Mouse (Mus musculus) neural tube, embryonic 15.5 days (tissue): ENCODE measurements around the gene Abracl. TPM values are rescaled to one million over a fixed set of nuclear protein-coding genes. Genes with fewer than 3 reads are reported as not detected.

Experiments used
- ATAC-seq: fragments of 200-750 bp; cut with Nextera tagmentation; 2 replicates; pipeline ENCODE4 v1.8.0; 2017; ENCODE audit warnings: mild to moderate bottlenecking, moderate TSS enrichment, moderate library complexity; ENCODE audit not compliant: low FRiP score
- H3K27ac ChIP-seq: fragments of 300-500 bp; sonication (generic); replicated peaks from 2 replicates; pipeline ENCODE4 v1.5.1; 2015; ENCODE audit warnings: mild to moderate bottlenecking, inconsistent platforms
- H3K27me3 ChIP-seq: fragments of 300-500 bp; sonication (generic); replicated peaks from 2 replicates; pipeline ENCODE4 v1.6.1; 2015; ENCODE audit warnings: inconsistent platforms
- H3K36me3 ChIP-seq: fragments of 300-500 bp; sonication (generic); 2 replicates; pipeline ENCODE4 v1.6.1; 2015; ENCODE audit warnings: inconsistent platforms
- H3K4me1 ChIP-seq: fragments of 300-500 bp; sonication (generic); 2 replicates; pipeline ENCODE4 v1.6.1; 2015; ENCODE audit warnings: inconsistent platforms
- H3K4me2 ChIP-seq: fragments of 300-500 bp; sonication (generic); 2 replicates; pipeline ENCODE4 v1.6.1; 2015; ENCODE audit warnings: inconsistent platforms, mild to moderate bottlenecking, moderate library complexity
- H3K4me3 ChIP-seq: fragments of 300-500 bp; sonication (generic); replicated peaks from 2 replicates; pipeline ENCODE4 v1.5.1; 2015; ENCODE audit warnings: mild to moderate bottlenecking, inconsistent platforms
- H3K9ac ChIP-seq: fragments of 300-500 bp; sonication (generic); replicated peaks from 2 replicates; pipeline ENCODE4 v1.6.1; 2015; ENCODE audit warnings: mild to moderate bottlenecking, inconsistent platforms
- H3K9me3 ChIP-seq: fragments of 300-500 bp; sonication (generic); replicated peaks from 2 replicates; pipeline ENCODE4 v1.6.1; 2016; ENCODE audit warnings: inconsistent platforms
- WGBS: fragments of 180-500 bp; shearing (Covaris S2); methylation state at CpG from one replicate; pipeline ENCODE4 v1.1.7; 2015; ENCODE audit warnings: mixed read lengths; 5-methylcytosine and 5-hydroxymethylcytosine counted together
- polyA plus RNA-seq: library from polyadenylated mRNA; unstranded; fragments of >200 nt; fragmentation: Nextera tagmentation; extraction: Ambion mirVana; gene quantifications from 2 replicates; pipeline ENCODE4 v1.2.1, GENCODE M21; 2015

Abracl gene
- polyA plus RNA-seq, 1 experiment from 2014 or later: 56.5 TPM

GRCm38 (mm10) chr10:17987823-17988423 is 35.2 kb downstream of the Abracl start:
- no peaks in the 10 kb centered on the region for H3K9me3 ChIP-seq
- no peak for ATAC-seq
- H3K27ac ChIP-seq: no peak overlapping the region
- no peak overlapping the region for H3K4me3 ChIP-seq
- H3K27me3 ChIP-seq: no peaks in the 10 kb centered on the region
- no peak overlapping the region for H3K9ac ChIP-seq
- no peak overlapping the region for H3K4me2 ChIP-seq
- whole genome bisulfite sequencing: 84% methylated on average over 8 of the region's 8 CpGs
- no peaks in the 10 kb centered on the region for H3K36me3 ChIP-seq
- H3K4me1 ChIP-seq: no peaks in the 10 kb centered on the region

- H3K4me1 ChIP-seq: no peaks in the 10 kb centered on the region
- no peak overlapping the region for H3K27ac ChIP-seq
- H3K9ac ChIP-seq: no peak overlapping the region
- no peak overlapping the region for H3K4me3 ChIP-seq
- H3K27me3 ChIP-seq: no peaks in the 10 kb centered on the region
- WGBS: 79% methylated on average over 2 of the region's 2 CpGs
- ATAC-seq: no peak
- no peaks in the 10 kb centered on the region for H3K9me3 ChIP-seq
- H3K36me3 ChIP-seq: no peaks in the 10 kb centered on the region
- H3K4me2 ChIP-seq: no peak overlapping the region
Measured at GRCm38 (mm10) chr10:17983313-17983712, 39.8 kb downstream of the Abracl start.

DNA sequence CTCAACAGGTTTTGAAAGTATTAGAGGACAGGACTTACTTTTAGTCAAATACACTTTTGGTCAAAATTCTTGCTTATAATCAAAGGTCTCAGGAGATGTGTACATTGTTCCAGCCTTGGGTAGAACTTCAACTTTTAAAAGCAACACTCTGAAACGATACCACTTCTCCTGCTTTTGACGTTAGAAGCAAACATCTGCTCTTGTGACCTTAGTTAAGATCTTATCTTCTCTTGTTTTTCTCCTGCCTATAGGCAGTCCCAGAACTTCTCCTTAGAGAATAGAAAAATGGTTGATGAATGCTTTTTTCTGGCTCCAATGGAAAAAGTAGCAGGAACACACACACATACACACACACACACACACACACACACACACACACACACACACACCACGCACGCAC is 57.0 kb downstream of the Abracl start:
- Histone ChIP-seq H3K4me3 (no peak overlapping the region), H3K9ac (no peak overlapping the region), H3K9me3 (no peaks in the 10 kb centered on the region), H3K4me1 (no peaks in the 10 kb centered on the region), H3K27ac (no peak overlapping the region), H3K27me3 (no peaks in the 10 kb centered on the region), H3K4me2 (no peak overlapping the region), H3K36me3 (no peaks in the 10 kb centered on the region)
- WGBS: 84% methylated on average over 4 of the region's 4 CpGs
- no peak for ATAC-seq

Other genes with a start within 250 kb of the Abracl start
- 0.84 and 1.5 TPM in 2 replicates for gene Txlnb, start 227.1 kb downstream of the Abracl start, polyA plus RNA-seq
- 4.3 and 4.9 TPM in 2 replicates for gene Heca, start 75.2 kb downstream of the Abracl start, polyA plus RNA-seq
- 19.3 and 25.6 TPM in 2 replicates for gene Reps1, start 32.6 kb upstream of the Abracl start, polyA plus RNA-seq
- 0.49 and 0.73 TPM in 2 replicates for gene Ect2l, start 187.6 kb upstream of the Abracl start, polyA plus RNA-seq
- gene Ccdc28a, start 211.7 kb upstream of the Abracl start, polyA plus RNA-seq: 7.7 and 8.6 TPM in 2 replicates